Mouse (Mus musculus): Measurements from ENCODE around the gene Scnn1g. TPM values are rescaled to one million over a fixed set of nuclear protein-coding genes. Genes with fewer than 3 reads are reported as not detected.

The Scnn1g gene
- total RNA-seq, 2 experiments from 2014 or later, result not detected

- peak in 1 of 2 experiments; percentile 22 for DNase-seq (ENCODE audit: low spot score in 2 of 2)
Measured at GRCm38 (mm10) chr7:121768983-121769382, 34.7 kb downstream of the Scnn1g start.

GRCm38 (mm10) chr7:121778553-121778952 is 44.3 kb downstream of the Scnn1g start:
- no peak for DNase-seq (ENCODE audit: low spot score in 2 of 2)

DNA sequence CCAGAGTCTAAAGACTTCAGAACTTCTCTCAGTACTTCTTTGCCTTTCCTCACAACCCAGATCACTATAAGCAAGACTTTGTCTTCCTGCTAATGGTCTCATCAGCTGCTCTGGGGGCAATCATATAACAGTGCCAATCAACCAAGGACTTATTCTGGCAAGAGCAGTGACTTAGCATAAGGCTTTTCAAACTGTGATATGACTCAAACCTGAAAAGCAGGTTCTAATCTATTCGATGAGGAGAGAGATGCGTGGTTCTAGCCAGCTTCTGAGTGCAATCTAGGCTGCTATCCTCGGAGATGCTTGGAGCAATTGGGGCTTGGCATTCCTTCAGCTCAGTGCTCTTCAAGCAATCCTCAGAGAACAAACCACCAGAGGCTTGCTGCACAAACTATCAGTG is 44.7 kb downstream of the Scnn1g start:
- DNase-seq (ENCODE audit: low spot score in 2 of 2), result no peak

DNA sequence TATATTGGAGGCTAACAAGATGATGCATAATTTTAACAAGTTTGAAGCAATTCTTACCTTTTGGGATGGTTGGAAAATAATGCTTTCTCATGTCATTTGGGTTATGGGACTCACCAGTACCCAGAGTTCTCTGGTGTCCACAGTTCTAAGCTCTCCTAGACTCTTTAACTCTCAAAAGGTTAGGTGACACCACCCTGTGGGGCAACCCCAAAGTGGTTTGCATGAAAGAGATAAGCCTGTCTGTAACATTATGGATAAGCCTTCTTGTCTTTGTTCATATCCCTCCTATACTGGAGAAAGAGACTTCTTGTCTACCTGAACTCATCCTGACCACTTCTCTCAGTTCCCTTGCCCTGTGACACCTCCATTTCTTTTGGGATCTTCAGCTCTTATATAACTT is 45.1 kb downstream of the Scnn1g start:
- no peak for DNase-seq (ENCODE audit: low spot score in 2 of 2)

DNA sequence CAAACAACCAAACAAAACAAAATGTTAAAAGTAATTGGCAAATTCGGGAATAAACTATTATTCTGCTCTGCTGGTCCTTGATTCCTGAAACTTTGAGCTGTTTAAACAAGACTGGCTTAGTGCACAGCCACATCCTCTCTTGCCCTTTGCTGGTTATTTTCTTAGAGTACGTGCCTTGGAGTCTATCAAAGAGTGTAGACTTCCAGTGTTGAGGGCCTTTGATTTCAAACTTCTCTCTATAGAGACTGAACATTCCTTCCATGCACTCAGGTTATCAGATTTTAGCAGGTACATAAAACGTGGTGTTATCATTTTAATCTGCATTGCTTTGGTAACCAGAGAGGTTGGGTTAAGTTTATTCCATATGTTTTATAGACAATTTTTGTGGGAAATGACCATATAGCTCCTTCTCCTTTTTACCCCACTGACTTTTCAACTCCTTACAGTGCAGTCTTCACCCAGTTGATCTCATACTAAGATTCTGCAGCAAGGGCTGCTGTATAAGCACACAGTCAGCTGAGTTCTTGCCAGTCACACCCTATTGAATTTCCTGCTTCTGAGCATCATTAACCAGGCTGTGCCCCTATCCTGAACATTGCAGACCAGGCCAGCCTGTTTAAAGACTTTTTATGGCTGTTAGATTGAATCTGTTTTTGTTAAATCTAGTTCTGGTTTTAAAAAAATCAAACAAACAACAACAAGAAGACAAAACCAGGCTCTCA is 48.1 kb downstream of the Scnn1g start:
- DNase-seq (ENCODE audit: low spot score in 2 of 2), result no peak

DNA sequence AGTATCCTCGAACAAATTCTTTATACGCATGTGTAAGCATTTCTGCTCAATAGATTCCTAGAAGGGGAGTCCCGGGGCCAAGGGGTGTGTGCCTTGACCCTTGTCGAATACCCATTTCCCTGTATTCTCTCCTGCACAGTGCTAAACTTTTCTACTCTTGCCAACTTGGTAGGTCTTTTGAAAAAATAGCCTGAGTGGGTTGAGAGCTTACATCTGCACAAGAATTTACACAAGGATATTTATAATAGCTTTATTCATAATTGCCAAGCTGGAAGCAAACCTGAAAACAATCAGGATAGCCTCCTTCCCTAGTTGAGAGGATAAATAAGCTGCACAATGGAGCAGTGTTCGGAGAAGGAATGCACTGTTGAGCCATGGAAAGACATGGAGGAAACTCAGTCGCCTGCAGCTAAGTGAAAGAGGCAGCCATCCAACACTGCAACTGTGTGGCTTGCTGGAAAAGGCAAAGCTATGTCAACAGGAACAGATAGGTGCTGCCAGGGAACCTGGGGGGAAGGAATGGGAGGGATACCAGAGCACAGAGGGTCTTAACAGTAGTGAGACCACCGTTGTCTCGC is 51.5 kb downstream of the Scnn1g start:
- no peak for DNase-seq (ENCODE audit: low spot score in 2 of 2)

DNA sequence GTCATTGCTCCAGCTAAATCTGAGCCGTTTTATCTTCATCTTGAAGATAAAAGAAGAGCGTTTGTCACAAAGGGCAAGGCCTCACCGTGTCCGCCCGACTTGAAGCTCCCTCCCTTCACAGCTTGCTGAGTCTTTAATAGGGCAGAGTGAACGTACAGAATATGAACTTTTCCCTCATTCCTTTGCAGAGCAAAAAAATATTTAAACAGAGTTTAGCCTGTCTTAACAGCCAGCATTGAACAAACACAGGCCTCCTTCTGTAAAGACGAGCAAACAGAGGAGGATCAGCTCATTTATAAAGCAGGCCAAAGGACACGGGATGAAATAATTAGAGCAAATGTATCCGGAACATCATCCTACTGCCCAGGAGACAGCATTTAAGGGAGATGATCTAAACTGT is 63.5 kb downstream of the Scnn1g start:
- no peak for DNase-seq (ENCODE audit: low spot score in 2 of 2)

GRCm38 (mm10) chr7:121802471-121802870 is 68.2 kb downstream of the Scnn1g start:
- no peak for DNase-seq (ENCODE audit: low spot score in 2 of 2)

DNA sequence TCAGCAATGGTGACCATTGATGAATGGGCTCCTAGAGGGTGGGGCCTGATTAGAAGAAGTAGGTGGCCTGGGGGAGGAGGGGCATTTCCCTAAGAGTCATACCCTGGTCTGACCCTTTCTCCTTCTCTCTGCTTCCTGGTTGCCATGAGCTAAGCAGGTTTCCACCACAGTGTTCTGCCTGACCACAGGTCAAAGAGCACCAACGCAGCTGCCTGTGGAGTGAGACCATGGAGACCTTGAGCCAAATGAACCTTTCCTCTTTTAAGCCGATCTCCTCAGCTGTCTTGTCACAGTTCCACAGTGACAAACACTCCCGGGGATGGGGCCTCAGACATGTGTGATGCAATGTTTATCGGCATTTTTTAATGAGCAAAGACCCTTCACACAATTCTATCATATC is 68.7 kb downstream of the Scnn1g start:
- DNase-seq (ENCODE audit: low spot score in 2 of 2), result no peak

GRCm38 (mm10) chr7:121805811-121806496 is 71.7 kb downstream of the Scnn1g start:
- DNase-seq (ENCODE audit: low spot score in 2 of 2), result no peak

GRCm38 (mm10) chr7:121807726-121808580 is 73.7 kb downstream of the Scnn1g start:
- DNase-seq (ENCODE audit: low spot score in 2 of 2), result no peak

Other genes starting within 250 kb of the Scnn1g start
- 10 to 100 TPM; 15.8 to 17.1 TPM for gene Usp31, start 27.2 kb upstream of the Scnn1g start, total RNA-seq (2021)
- gene Scnn1b, start 130.6 kb downstream of the Scnn1g start, total RNA-seq (2021), result under 1 TPM in 1 of 2 experiments, not detected in 1; 0.26 TPM
- 10 to 100 TPM; 26.5 to 27.5 TPM for gene Cog7, start 247.2 kb downstream of the Scnn1g start, total RNA-seq (2021)